Mouse (Mus musculus) CH12.LX (cell line): Measurements from ENCODE around the gene Eps8l2.

Source experiments
- BHLHE40 ChIP-seq: IDR thresholded peaks from 2 replicates; pipeline ENCODE4 v1.6.1; 2011; ENCODE audit warnings: mild to moderate bottlenecking, low read depth, low read length, improper control_type of control experiment
- CHD2 ChIP-seq: IDR thresholded peaks from 2 replicates; pipeline ENCODE4 v1.6.1; 2011; ENCODE audit warnings: low read length, improper control_type of control experiment
- CTCF ChIP-seq, 2 experiments: IDR thresholded peaks in 1 of 2; conservative IDR thresholded peaks in 1 of 2; 2 replicates each; pipeline ENCODE4 v1.5.1; 2011 to 2012; ENCODE audit warnings: low read depth in 2 of 2, low read length in 2 of 2, improper control_type of control experiment in 1 of 2, inconsistent platforms in 1 of 2, mild to moderate bottlenecking in 1 of 2, moderate library complexity in 1 of 2
- MAFK ChIP-seq: IDR thresholded peaks from 2 replicates; pipeline ENCODE4 v1.6.1; 2011; ENCODE audit warnings: low read length, improper control_type of control experiment; ENCODE audit not compliant: insufficient replicate concordance
- MAX ChIP-seq: IDR thresholded peaks from 2 replicates; pipeline ENCODE4 v1.6.1; 2011; ENCODE audit warnings: low read length, improper control_type of control experiment
- NELFE ChIP-seq: IDR thresholded peaks from 2 replicates; pipeline ENCODE4 v1.6.1; 2011; ENCODE audit warnings: low read depth, low read length, improper control_type of control experiment
- POLR2A ChIP-seq: IDR thresholded peaks from 2 replicates; pipeline ENCODE4 v1.6.1; 2011; ENCODE audit warnings: low read depth, mild to moderate bottlenecking, improper control_type of control experiment, low read length
- SIN3A ChIP-seq: IDR thresholded peaks from 2 replicates; pipeline ENCODE4 v1.6.1; 2012; ENCODE audit warnings: low read length, improper control_type of control experiment, inconsistent platforms
- SMC3 ChIP-seq: IDR thresholded peaks from 2 replicates; pipeline ENCODE4 v1.6.1; 2011; ENCODE audit warnings: low read depth, low read length, improper control_type of control experiment
- TCF12 ChIP-seq: IDR thresholded peaks from 2 replicates; pipeline ENCODE4 v1.6.1; 2014; ENCODE audit warnings: low read depth, mild to moderate bottlenecking, inconsistent platforms, low read length, improper control_type of control experiment
- ZC3H11A ChIP-seq: IDR thresholded peaks from 2 replicates; pipeline ENCODE4 v1.6.1; 2012; ENCODE audit warnings: low read depth, mild to moderate bottlenecking, inconsistent platforms, low read length, improper control_type of control experiment

GRCm38 (mm10) chr7:141292583-141293388, 45.9 kb upstream of the Eps8l2 start:
- TF ChIP-seq BHLHE40 (no peak), POLR2A (no peak), NELFE (no peak), CTCF (conservative IDR thresholded peaks at IDR 0.05 in 1 of 2, IDR thresholded peaks at IDR 0.05 in 1 of 2; ENCODE audit: low read depth in 2 of 2, low read length in 2 of 2) (no peak), CHD2 (no peak), ZC3H11A (no peak), SMC3 (no peak), TCF12 (no peak), MAX (no peak), MAFK (no peak), SIN3A (no peak)
